Mouse (Mus musculus) layer of hippocampus, adult 18-20 months (tissue): ENCODE measurements around the gene Gpr153. TPM values are rescaled to one million over a fixed set of nuclear protein-coding genes. Genes with fewer than 3 reads are reported as not detected.
"Not testable (repeated sequence)": the region's sequence is repeated elsewhere in the genome, so short reads cannot be mapped to it uniquely, and the experiment has no call there.

ENCODE experiments used
- DNase-seq, 2 experiments: peaks; one replicate each; pipeline ENCODE4 v3.0.0; 2022; ENCODE audit warnings: low spot score in 2 of 2
- long read RNA-seq: library from polyadenylated mRNA; stranded (forward); transcript quantifications from one replicate; pipeline ENCODE4 v2.0.0, GENCODE M21; 2021
- total RNA-seq, 2 experiments: library from RNA; stranded (reverse); gene quantifications; 2 replicates each; pipeline ENCODE4 v1.2.3; 2021

Gene Gpr153
- 1 to 10 TPM; 5.0 to 6.5 TPM for total RNA-seq
- long read RNA-seq, partial matches to known transcripts: 3 of 8 reads
- long read RNA-seq, other reads (novel, unspliced or antisense): 0 of 8 reads

DNA sequence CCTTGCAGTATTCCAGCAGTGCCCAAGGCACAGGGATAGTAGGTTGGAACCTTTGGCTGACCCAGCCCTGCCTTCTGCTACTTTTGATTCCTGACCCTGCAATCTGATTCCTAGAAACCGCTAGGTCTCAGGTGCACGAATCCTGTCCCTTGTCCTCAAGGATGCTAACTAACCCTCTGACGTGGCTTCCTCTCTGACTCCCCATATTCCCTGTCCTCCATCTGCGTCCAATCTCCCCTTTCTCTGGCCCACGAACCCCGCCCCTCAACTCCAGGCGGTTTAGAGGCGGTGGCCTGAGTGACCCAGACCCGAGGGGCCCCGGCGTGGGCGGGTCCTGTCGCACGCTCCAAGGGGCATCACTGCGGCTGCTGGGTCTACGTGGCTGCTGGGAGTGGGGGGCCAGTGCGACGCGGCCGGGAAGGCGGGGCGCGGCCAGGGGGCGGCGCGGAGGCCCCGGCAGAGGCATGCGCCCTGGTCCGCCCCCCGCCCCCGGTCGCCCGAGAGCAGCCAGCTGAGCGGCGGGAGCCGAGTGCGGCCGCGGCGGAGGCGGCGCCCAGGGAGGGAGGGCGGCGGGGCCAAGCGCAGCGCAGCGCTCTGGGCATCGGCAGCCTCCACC lies at the start of gene Gpr153:
TSS of gene Gpr153 (plus strand) at position 612 of the 616 bp plus-strand sequence.
- DNase-seq: no peak

DNA sequence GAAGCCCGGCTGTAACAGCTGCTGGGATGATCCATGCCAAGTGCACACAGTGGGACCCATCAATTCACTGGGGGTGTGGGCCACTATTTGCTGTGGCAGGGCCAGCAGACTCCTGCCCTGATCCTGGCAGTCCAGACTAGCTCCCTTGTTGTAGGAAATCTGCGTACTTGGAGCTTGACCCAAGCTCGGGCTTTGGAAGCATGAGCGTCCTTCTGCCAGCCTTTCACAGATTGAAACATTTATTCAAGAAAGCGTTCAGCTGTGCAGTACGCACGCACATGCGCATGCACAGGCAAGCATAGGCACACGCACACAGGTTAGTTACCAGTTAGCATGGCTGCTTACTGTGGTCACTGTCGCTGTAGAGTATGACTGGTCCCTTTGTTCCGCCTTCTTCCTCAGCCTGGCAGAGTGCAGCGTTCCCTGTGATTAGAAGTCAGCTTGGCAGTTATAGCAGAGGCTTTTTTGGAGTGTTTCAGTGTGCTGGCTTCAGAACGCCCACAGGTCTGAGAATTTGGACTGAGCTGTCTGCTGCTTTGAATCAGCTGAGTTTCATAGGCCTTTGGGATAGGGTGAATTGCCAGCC lies 47.0 kb upstream of the Gpr153 start:
- DNase-seq: peak; percentile 58 to 86

DNA sequence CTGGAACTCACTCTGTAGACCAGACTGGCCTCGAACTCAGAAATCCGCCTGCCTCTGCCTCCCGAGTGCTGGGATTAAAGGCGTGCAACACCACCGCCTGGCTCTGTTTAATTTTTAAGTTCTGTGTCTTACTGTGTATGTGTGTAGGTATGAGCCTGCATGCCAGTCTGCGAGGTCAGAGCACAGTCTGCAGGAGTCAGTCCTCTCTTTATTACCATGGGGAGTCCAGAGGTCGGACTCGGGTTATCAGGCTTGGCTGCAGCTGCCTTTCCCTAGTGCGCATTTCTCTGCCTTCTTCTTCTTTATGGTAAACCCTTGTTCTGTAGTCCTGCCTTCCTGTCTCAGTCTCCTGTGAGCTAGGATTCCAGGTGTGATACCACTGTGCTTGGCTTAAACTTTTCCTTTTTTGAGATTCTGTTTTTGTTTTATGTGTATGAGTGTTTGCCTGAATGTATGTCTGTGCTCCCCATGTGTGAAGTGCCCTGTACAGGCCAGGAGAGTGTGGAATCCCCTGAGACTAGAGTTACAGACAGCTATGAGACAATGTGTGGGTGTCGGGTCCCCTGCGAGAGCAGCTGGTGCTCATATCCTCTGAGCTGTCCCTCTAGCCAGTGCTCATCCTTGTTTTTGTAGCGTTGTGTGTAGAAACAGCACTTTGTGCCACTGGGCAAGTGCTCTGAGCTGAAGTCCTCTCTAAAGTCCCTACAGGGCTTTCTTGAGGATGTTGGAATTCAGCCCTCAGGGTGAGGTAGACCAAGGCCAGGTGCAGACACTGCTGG lies 46.1 kb upstream of the Gpr153 start:
- DNase-seq: no peak

DNA sequence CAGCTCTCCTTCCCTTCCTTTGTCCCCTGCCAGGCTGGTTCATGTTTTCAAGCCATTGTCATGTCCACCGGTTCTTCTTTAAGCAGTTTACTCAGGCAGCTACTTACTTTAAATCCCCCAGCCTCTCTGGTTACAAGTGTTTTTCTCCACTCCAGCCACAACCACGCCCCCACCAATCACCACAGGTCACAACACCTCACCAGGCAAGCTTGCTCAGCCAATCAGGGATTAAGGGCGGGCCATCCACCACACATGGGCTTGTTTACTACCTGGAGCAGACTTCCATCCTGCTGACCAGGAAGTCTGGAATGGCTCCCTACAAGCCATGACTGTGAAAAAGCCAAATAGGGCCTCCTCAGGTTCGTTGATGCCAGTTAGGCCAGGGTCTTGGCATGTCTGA lies 43.7 kb upstream of the Gpr153 start:
- not testable (repeated sequence) for DNase-seq

DNA sequence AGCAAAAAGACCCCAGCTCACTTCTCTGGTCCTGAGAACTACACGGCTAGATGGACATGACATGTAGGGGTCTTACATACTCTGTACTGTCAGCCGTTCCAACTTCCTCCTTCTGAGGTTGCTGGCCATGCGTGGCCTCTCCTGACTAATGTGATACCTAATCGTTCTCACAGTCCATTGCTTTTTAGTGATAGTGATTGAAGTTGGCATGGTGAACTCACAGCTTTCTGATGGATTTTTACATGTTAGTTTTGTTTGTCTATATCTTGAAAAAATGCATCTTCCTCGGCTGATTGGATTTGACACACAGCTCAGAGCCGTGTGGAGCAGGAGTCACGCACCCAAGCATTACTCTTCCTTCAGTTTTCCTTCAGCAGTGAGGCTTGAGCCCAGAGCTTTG lies 42.7 kb upstream of the Gpr153 start:
- DNase-seq: no peak

DNA sequence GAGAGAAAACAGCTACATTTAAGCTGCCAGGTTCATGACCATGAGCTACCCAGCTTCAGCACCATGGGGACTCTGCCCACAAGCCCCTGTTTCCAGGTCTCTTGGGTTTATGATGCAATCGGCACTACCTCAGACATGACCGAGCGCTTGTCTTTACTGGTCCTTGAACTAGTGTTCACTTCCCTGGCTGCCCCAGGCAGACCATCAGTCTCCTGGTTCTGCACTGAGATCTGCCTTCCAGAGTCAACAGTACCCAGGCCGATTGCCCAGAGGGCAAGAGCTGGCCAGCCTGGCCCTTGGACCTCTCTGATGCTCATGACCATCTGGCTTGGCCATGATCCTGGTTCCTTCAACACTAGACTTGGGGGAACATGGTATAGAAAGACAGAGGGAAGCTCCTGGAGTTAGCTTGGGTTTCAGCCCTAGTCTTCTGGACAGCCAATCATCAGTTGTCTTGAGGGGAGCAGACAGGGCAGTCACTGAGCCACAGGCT lies 41.6 kb upstream of the Gpr153 start:
- DNase-seq: no peak

DNA sequence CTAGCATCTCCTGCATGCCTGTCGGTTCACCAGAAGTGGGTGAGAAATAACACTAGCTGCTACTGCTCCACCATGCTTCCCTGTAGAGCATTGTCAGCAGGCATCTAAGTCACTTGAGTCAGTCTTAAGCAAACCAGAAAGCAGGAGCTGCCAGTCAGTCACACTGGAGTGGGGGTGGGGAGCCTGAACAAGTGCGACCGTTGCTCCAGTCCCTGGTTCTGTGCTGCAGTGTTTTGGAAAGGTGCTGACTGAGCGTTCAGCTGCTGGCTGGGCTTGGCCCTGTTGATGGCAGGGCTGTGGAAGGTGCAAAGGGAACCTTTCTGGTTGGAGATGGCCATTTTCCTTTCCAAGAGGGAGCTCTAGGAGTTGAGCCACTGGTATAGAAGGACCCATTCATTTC lies 34.1 kb upstream of the Gpr153 start:
- DNase-seq: no peak

DNA sequence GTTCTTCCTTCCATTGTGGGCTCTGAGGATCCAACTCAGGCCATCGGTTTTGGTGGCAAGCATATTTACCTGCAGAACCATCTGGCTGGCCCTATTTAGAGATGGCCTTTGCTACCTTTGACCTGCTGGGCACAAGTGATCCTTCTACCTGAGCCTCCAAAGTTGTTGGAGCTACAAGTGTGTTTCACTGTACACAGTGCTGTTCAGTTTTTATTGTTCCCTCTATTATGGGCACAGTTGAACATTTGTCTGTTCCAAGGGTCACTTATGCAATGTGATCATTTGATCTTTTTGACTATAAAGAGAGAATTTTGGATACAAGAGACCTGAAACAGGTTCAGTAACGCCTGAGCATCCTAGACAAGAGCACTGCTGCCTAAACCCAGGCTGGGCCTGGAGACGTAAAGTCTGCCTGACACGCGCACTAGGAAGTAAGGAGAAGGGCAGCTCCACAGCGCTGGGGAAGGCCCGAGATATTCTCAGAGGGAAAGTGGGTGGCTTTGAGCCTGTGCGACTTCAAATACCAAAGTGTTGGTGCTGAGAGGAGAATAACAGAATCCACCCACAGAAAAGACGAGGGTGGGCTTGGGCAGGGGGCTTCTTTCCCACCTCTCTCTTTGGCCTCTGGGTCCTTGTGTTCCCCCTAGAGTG lies 30.7 kb upstream of the Gpr153 start:
- DNase-seq: no peak

DNA sequence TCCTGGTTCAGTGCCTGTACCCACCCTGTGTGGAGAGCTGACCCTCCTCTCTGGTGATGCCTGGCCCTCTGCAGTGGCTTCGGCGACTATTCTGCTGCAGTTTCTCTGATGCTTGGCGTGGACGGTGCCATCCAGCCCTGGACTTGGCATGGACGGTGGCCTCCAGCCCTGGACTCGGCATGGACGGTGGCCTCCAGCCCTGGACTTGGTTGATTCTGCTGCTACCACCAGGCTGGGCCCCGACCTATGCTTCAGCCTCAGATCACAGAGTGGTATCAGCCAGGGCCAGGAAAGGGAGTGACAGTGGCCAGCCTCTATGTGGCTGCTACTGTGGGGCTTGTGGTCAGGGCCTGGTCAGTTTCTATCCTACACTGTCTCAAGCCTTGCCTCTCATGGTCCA lies 30.1 kb upstream of the Gpr153 start:
- DNase-seq: no peak

DNA sequence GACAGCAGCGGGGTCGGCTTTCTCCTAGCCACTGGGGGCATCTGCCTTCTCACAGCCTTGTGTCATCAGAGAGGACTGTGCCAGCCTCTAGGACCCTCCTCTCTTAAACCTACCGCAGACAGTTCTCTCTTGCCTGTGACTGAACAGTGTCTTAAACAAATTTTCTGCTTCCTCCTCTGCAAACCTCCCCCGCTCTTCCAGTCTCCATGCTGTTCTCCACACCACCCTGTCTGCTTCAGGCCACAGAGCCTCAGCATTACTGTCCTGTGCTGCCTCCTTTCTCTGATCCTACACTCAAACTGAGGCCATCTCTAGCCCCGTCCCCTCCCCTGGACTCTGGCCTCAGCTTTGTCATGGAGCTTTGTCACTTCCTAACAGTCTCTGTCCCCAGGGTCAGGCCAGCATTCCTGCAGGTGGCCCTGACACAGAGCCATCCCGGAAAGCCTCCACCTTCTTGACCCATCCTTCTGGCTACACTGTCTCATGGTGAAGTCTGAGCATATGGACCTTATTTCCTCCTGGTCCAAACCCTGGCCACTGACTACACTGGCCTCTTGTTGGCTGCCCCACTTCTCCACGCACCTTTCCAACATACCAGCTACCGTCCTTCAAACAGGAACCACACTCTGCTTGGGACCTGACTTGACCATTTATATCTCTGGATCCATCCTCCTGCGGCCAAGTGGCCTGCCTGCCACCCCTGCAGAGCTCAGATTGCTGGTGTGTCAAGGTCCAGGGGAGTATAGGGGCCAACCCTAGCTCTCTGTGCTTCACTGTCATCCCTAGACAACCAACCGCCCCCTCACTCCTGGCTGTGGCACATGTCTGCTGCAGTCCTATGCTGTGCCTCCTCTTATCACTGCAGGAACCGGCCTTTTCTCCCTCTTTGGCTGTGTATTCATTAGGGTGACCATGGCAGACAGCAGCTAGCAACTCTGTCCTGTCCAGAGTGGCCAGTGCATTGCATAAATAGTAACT lies 29.2 kb upstream of the Gpr153 start:
- peak in 1 of 2 experiments; percentile 24 for DNase-seq

DNA sequence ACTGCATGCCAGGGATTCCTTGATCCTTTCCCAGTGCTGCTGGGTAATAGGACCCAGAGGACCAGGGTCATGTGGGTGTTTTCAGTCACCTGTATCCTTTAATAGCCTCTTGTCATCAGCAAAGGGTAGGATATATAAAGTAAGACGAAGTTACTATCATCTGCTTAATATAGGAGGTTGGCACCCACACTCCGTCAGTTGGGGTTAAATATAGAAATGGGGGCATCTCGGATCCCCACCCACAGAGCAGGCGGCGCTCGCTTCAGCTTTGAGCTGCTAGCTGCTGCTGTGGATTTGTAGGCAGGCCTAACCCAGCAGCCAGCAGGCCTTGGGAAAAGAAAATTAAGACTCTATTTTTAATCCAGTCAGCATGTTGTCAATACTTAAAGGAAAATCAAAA lies 28.0 kb upstream of the Gpr153 start:
- peak; percentile 64 to 81 for DNase-seq

DNA sequence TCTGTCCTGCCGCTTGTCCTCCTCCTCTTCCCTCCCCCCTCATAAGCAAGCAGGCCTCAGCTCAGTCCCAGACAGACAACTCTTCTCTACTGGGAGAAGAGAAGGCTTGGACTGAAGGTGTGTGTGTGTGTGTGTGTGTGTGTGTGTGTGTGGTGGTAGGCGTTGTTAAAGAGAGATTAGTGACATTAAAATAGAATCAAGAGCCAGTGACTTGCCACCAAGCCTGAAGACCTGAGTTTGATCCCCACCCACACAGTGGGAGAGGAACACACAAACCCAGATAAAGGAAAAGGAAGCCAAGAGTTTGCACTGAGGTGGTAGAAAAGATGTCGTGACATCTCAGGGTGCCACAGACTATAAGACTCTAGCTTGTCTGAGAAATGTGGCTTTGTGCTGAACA lies 26.8 kb upstream of the Gpr153 start:
- DNase-seq: no peak

DNA sequence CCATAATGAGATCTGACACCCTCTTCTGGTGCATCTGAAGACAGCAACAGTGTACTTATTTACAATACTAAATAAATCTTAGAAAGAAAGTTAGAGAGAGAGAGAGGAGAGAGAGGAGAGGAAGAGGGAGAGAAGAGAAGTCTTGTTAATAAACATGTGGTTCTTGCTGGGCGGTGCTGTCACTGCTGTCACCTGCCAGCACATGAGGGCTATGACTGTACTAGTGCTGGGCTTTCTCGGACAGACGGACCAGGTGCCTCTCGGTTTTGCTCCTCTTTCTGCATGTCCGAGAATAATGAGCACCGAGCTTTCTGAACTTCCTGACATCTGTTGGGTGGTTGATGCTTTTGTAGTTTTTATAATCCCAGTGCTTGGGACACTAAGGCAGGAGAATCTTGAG lies 23.4 kb upstream of the Gpr153 start:
- no peak for DNase-seq

DNA sequence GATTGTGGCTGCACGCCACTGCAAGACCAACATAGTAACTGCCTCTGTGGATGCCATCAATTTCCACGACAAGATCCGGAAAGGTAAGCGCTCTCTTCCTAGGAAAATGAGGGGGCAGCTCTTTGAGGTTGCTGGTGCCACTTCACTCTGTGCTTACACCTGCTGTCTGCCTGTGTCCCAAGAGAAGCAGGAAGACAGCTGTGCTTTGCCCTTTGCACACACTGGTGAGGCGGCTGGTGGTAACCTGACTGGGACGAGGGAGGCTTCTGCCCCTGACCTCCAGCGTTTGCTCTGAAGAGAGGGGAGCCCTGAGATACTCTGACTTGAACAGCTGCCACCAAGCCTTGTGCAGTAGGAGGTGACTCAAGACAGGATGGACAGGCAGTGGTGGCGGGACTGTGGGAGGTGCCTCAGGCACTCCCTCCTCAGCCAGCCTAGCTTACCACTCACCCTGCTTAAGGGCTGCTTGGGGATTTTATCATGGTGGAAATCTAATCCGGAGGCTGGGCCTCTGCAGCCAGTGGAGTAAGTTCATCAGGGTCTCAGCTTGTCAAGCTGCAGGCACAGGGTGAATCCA lies 20.8 kb upstream of the Gpr153 start:
- DNase-seq: no peak

DNA sequence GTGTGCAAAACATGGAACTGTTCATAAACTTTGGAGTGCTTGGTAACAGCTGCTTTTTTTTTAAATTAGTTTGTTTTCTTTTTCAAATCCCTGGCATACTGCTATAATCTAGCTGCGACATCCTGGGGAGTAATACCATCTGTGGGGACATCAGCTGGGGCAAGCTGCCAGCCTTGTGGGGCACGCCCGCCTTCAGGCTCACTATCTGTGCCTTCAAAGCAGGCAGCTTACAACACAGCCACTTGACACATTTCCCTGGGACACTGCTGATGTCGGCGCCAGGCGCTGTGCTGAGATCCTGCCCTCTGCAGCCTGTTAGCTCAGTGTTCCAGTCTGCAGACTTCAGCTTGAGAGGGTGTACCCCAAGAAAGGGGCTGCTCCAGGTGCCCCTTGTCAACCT lies 17.0 kb upstream of the Gpr153 start:
- peak; percentile 76 to 88 for DNase-seq

DNA sequence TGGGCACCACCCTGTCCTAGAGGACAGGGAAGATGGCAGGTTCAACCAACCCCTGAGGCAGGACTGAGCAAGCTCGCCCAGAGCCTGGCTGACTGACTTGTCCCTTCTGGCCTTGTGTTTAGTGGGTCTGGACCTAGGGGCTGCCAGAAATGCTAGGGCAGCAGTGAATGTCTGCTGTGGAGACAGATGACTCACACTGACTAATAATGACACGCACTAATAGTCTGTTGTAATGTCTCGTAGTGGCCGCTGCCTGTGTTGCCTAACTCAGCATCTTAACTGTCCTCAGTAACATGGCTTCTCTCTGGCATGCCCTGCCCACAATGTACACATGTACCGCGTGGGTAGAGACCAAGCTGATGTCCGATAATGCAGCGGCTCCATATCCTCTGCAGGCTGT lies 13.6 kb upstream of the Gpr153 start:
- DNase-seq: no peak

DNA sequence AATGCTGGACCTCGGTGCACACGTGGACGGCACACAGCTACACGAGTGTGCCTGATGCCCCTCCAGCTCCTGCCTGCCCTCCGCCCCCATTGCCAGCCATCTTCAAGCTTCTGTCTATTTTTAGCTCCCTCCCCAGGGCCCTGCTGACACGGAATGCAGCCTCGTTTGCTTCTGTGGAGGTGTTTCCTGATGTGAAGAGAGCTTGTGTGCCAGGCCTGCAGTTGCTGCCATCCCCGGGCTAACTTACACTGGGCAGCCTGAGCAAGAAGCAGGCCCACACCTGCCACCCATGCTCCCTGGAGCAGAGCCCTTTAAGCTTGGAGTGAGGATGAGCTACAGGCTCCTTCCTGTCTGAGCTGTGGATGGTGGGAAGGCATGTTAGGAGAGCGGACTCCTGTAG lies 11.8 kb upstream of the Gpr153 start:
- DNase-seq: no peak

DNA sequence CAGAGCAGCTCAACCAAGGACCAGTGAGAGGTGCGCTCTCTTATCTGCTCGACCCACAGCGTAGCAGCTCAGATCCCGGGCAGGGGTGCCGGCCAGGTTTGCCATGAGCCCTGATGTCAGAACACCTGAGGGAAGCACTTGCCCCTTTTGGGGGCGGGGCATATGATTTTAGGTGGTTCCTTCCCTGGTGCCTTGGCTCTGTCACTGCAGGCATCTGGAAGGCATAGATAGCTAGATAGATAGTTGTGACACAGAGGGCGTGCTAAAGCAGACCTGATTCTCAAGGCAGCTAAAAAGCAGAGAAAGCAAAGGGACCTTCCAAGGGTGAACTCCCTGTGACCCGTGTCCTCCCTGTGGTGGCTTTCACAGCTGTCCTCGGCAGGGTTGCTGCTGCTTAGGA lies 10.9 kb upstream of the Gpr153 start:
- DNase-seq: no peak

DNA sequence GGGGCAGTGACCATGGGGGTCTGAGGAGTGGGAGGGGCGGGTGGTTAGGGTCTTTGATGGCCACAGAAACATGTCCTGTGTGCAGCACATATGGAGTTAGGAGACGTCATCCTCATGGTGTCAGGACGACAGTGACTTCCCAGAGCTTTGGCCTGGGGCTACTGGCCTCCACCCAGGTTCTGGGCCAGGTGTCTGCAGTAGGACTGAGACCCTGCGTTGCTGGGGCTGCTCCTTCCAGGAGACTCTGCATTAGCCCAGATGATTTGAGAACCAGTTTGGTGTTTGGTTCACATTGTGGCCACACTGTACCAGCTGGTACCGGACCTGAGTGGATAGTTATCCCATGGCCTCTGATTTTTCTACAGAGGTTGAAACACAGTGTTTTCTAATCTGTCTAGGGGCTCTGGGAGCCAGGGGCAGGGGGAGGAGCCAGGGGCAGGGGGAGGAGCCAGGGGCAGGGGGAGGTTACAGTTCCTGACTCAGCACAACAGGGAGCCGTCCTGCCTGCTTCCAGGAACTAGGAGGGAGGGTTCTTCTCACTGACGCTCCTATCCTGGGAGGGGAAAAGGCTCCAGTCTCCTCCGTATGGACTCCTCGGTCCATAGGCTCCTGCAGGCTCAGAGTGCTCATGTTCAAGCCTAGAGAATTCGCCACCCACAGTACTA lies 10.4 kb upstream of the Gpr153 start:
- no peak for DNase-seq

DNA sequence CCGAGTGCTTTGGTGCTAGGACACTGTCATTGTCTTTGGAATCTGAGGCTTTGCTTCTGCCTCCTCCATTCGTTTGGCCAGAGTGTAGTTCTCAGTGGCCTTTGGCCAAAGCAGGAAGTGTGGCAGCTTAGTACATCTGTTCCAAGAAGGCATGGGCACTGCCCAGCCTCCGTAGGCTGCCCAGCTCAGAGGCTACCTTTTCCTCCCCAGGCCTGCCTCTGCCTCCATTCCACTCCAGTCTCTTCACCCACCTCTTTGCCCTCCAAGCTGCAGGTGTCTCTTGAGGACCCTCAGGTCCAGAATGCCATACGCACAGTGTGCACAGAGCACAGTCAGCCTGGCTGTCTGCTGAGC lies 9.9 kb upstream of the Gpr153 start:
- no peak for DNase-seq
